Mouse (Mus musculus): ENCODE data around the gene Gm42421. TPM values are rescaled to one million over a fixed set of nuclear protein-coding genes. Genes with fewer than 3 reads are reported as not detected.

Gene Gm42421
- total RNA-seq (2018; cell fraction: chromatin; rRNA removed) = 1 to 10 TPM in 12 of 26 experiments, not detected in 14; 1.4 to 4.3 (median 2.1) TPM
- total RNA-seq (2018; cell fraction: cytosol; rRNA removed) = under 1 TPM in 5 of 26 experiments, not detected in 21; 0.24 to 0.59 (median 0.34) TPM
- 1 to 10 TPM in 10 of 26 experiments, not detected in 16; 1.2 to 3.2 (median 1.6) TPM for total RNA-seq (2018; cell fraction: nucleus; rRNA removed)
- 0.39 TPM in 1 of 3 replicates, not detected in the others for polyA plus RNA-seq (2018)

GRCm38 (mm10) chr5:143927875-143928274 lies at the start of gene Gm42421:
TSS of gene Gm42421 (plus strand) at chr5:143928175.
- H3K27ac ChIP-seq = no peak within 1 kb of the TSS
- WGBS (ENCODE audit: missing documents) = 97% methylated on average over 8 of the region's 8 CpGs
- H3K4me3 ChIP-seq (ENCODE audit: inconsistent target) = no peak within 1 kb of the TSS
- peaks cover 48% of the 10 kb centered on the region; the same call in 1 of the 2 replicates for H3K36me3 ChIP-seq (ENCODE audit: inconsistent target)
- no peaks in the 10 kb centered on the region for H3K79me2 ChIP-seq (ENCODE audit: inconsistent target)

GRCm38 (mm10) chr5:143885274-143885673 lies 42.7 kb upstream of the Gm42421 start:
- no peak overlapping the region for H3K27ac ChIP-seq
- H3K79me2 ChIP-seq (ENCODE audit: inconsistent target) = no peaks in the 10 kb centered on the region
- H3K36me3 ChIP-seq (ENCODE audit: inconsistent target) = peaks cover 97% of the 10 kb centered on the region
- H3K4me3 ChIP-seq (ENCODE audit: inconsistent target) = no peak overlapping the region
- WGBS (ENCODE audit: missing documents) = 100% methylated on average over 3 of the region's 3 CpGs

DNA sequence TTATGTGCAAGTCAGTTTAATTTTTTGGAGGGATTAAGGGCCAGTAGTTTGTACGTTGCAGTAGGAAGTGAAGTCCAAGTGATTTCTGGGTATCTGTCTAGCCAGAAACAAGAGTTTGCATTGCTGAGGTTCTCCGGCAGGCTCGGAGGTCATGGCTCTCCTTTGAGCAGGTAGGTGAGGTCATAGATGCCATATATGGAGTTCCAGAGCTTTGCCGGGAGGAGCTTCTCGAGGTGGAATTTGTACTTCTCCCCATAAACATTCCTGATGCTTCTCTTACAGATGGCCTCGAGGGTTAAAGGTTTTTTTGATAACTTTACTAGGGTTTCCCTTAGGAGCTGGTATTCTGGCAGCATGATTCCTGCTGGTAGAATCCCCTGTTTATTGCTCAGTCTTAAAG lies 37.2 kb upstream of the Gm42421 start:
- H3K36me3 ChIP-seq (ENCODE audit: inconsistent target) = peaks cover 72% of the 10 kb centered on the region
- WGBS (ENCODE audit: missing documents) = 97% methylated on average over 6 of the region's 6 CpGs

GRCm38 (mm10) chr5:143892255-143892886 lies 35.6 kb upstream of the Gm42421 start:
- WGBS (ENCODE audit: missing documents) = 95% methylated on average over 9 of the region's 9 CpGs

More for the DNA sequence above, 37.2 kb upstream of the Gm42421 start:
- H3K4me3 ChIP-seq (ENCODE audit: inconsistent target) = no peak overlapping the region
- H3K79me2 ChIP-seq (ENCODE audit: inconsistent target) = no peaks in the 10 kb centered on the region
- no peak overlapping the region for H3K27ac ChIP-seq

GRCm38 (mm10) chr5:143893396-143893795 lies 34.6 kb upstream of the Gm42421 start:
- no peak overlapping the region for H3K4me3 ChIP-seq (ENCODE audit: inconsistent target)
- 36% methylated on average over 5 of the region's 5 CpGs for WGBS (ENCODE audit: missing documents)
- no peaks in the 10 kb centered on the region for H3K79me2 ChIP-seq (ENCODE audit: inconsistent target)
- H3K36me3 ChIP-seq (ENCODE audit: inconsistent target) = peaks cover 65% of the 10 kb centered on the region
- H3K27ac ChIP-seq = no peak overlapping the region

More at GRCm38 (mm10) chr5:143892255-143892886, 35.6 kb upstream of the Gm42421 start:
- no peaks in the 10 kb centered on the region for H3K79me2 ChIP-seq (ENCODE audit: inconsistent target)
- H3K27ac ChIP-seq = no peak overlapping the region
- peaks cover 64% of the 10 kb centered on the region for H3K36me3 ChIP-seq (ENCODE audit: inconsistent target)
- H3K4me3 ChIP-seq (ENCODE audit: inconsistent target) = no peak overlapping the region

DNA sequence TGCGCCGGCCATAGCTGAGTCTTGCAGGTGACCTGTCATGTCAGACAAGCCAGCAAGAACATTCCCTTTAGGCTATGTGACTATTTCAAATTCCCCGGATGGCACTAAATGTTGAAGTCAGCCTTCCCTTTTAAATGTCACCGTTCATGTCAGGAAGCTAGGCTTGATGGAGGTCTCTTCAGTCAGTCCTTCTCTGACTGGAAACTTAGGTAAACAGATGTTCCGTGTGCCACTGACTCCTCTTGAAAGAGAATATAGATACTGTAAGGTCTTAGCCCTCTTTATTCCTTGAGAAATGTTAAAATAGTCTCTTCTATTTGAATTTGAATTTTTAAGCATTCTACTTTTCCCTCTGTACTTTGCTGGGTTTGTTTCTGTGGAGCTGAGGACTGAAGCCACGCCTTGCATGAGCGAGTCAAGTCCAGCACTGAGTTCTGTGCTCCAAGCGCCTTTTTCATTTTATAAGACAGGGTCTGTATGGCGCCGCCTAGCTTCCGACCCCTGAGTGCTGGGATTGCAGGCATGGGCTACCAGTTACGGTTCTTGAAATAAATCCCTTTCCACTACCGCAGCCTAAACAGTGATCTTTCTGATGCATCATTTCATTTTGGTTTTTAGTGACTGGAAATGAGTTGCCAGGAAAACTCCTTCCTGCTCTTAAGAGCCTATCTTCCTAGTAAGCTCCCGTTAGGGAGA lies 30.2 kb upstream of the Gm42421 start, which contains the start of gene Ankrd61:
Ankrd61 (minus strand) TSS at position 51 of the 696 bp plus-strand sequence.
- 94% methylated on average over 14 of the region's 14 CpGs for WGBS (ENCODE audit: missing documents)
- H3K36me3 ChIP-seq (ENCODE audit: inconsistent target) = peaks cover 59% of the 10 kb centered on the region
- H3K79me2 ChIP-seq (ENCODE audit: inconsistent target) = no peaks in the 10 kb centered on the region

GRCm38 (mm10) chr5:143902111-143902510 lies 25.9 kb upstream of the Gm42421 start:
- Histone ChIP-seq H3K27ac (no peak overlapping the region), H3K79me2 (ENCODE audit: inconsistent target) (peaks cover 5% of the 10 kb centered on the region), H3K4me3 (ENCODE audit: inconsistent target) (no peak overlapping the region), H3K36me3 (ENCODE audit: inconsistent target) (peaks cover 51% of the 10 kb centered on the region)
- WGBS (ENCODE audit: missing documents) = 98% methylated on average over 3 of the region's 3 CpGs

More for the DNA sequence above, 30.2 kb upstream of the Gm42421 start, which contains the start of gene Ankrd61:
- H3K4me3 ChIP-seq (ENCODE audit: inconsistent target) = no peak within 1 kb of the TSS
- no peak within 1 kb of the TSS for H3K27ac ChIP-seq

DNA sequence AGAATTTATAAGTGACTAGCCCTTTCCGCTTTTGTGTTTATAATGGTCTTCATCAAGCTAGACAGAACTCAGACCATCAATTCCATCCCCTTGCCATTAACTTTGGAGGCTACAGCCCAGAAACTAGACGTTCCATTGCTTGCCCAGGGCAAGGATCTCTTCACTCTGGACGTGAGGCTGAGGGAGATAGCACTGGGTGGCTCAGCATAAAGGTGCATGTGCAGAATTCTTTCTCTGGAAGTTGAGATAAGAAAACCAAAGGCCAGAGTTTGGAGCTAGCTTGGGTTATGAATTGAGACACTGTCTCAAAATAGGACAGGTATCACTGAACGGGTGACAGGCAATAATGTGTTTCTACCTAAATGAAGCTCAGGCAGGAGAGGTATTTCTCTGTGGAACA lies 24.2 kb upstream of the Gm42421 start:
- Histone ChIP-seq H3K79me2 (ENCODE audit: inconsistent target) (peaks cover 22% of the 10 kb centered on the region), H3K36me3 (ENCODE audit: inconsistent target) (peaks cover 34% of the 10 kb centered on the region), H3K4me3 (ENCODE audit: inconsistent target) (no peak overlapping the region), H3K27ac (no peak overlapping the region)
- WGBS (ENCODE audit: missing documents) = 98% methylated on average over 4 of the region's 4 CpGs

- H3K27ac ChIP-seq = no peak overlapping the region
- 93% methylated on average over 7 of the region's 8 CpGs for WGBS (ENCODE audit: missing documents)
- peaks cover 22% of the 10 kb centered on the region for H3K36me3 ChIP-seq (ENCODE audit: inconsistent target)
- no peak overlapping the region for H3K4me3 ChIP-seq (ENCODE audit: inconsistent target)
- H3K79me2 ChIP-seq (ENCODE audit: inconsistent target) = peaks cover 38% of the 10 kb centered on the region
These were observed 21.5 kb upstream of the Gm42421 start for GRCm38 (mm10) chr5:143906429-143906828.

DNA sequence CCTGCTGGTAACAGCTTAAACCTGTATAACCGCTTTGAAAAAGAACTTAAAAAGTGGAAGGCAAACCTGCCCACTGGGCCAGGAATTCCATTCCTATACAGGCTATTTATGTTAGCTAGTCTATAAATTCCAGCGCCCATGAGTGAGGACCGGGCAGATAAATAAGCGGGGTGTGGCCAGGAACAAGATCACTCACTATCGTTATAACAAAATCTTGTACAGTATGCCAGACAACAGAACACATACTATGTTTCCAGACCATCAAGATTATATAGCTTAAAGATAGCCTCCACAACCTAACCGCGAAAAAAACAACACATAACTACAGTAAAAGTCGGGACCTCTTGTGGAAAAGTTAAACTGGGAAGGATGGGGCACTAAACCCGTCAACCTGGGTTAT lies 19.0 kb upstream of the Gm42421 start:
- Histone ChIP-seq H3K4me3 (ENCODE audit: inconsistent target) (peak overlapping the region; percentile 87), H3K79me2 (ENCODE audit: inconsistent target) (peaks cover 55% of the 10 kb centered on the region), H3K27ac (peak overlapping the region; percentile 19; the same call in 1 of the 2 replicates), H3K36me3 (ENCODE audit: inconsistent target) (no peaks in the 10 kb centered on the region; the same call in 1 of the 2 replicates)
- 3% methylated on average over 9 of the region's 9 CpGs for WGBS (ENCODE audit: missing documents)

DNA sequence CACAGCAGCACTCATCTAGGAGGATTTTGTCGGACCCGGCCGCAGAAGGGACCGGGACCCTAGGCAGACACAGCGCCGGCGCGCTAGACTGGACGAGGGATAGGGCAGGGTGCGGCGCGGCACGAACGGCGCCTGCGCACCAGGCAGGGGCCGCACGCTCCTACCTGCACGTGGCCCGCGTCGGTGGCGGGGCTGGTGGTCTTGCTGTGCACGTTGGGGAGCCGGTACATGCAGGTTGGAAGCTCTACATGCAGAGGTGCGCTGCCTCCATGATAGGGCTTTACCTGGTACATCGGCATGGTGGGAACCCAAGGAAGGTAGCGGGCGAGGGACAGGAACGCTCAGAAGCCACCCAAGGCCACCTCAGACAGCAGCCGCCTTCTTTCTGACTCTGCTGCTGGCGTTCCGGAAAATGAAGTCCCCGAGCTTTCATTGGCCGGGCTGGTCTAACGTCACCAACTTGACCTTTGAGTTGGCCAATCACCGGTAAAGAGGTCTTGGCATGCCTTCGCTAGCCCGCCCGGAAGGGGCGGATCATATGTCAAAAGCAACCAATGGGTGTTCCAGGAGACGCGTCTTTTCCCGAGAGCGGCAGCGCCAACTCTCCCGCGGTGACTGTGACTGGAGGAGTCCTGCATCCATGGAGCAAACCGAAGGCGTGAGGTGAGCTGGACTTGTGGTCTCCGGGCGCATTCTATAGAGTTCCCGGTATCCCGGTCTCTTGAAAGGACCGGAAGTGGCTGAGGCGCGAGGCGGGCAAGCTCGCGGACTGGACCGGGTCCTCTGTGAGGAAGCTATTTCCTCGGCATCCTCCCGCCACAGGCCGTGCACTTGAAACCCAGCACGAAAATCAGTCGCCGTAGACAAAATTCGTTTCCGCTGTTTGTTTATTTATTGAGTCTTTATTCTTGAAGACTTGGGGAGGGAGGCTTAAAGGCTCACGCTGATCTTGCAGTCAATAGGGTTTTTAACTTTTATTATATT lies 18.3 kb upstream of the Gm42421 start, which contains the start of the genes Aimp2 and Pms2:
Aimp2 (minus strand) TSS at position 431 of the 984 bp plus-strand sequence.
Pms2 (plus strand) TSS at position 548 of the 984 bp plus-strand sequence.
- Histone ChIP-seq H3K36me3 (ENCODE audit: inconsistent target) (no peaks in the 10 kb centered on the region; the same call in 1 of the 2 replicates), H3K79me2 (ENCODE audit: inconsistent target) (peaks cover 55% of the 10 kb centered on the region), H3K27ac (peak within 1 kb of the TSS; percentile 25; the same call in 1 of the 2 replicates), H3K4me3 (ENCODE audit: inconsistent target) (peak within 1 kb of the TSS; percentile 87)
- under 1% methylated on average over 70 of the region's 70 CpGs for WGBS (ENCODE audit: missing documents)

DNA sequence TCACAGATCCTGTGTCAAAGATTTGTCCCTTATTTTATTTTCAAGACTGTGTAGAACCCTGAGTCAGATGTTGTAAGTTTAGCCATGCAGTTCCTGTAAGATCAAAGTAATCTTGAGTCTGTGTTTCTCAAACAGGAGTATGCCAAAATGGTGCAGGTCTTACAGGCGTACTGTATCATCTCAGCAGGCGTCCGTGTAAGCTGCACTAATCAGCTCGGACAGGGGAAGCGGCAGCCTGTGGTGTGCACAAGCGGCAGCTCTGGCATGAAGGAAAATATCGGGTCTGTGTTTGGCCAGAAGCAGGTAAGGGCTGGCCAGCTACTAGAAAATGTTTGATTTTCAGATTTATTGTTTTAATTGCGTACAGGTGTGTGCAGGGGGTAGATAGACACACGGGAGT lies 11.8 kb upstream of the Gm42421 start:
- Histone ChIP-seq H3K79me2 (ENCODE audit: inconsistent target) (peaks cover 19% of the 10 kb centered on the region), H3K4me3 (ENCODE audit: inconsistent target) (no peak overlapping the region), H3K36me3 (ENCODE audit: inconsistent target) (peaks cover 13% of the 10 kb centered on the region; the same call in 1 of the 2 replicates), H3K27ac (no peak overlapping the region)
- 95% methylated on average over 9 of the region's 9 CpGs for WGBS (ENCODE audit: missing documents)

GRCm38 (mm10) chr5:143917418-143917817 lies 10.6 kb upstream of the Gm42421 start:
- Histone ChIP-seq H3K36me3 (ENCODE audit: inconsistent target) (peaks cover 13% of the 10 kb centered on the region; the same call in 1 of the 2 replicates), H3K27ac (no peak overlapping the region)
- 51% methylated on average over 5 of the region's 5 CpGs for whole genome bisulfite sequencing (ENCODE audit: missing documents)

More at GRCm38 (mm10) chr5:143917418-143917817, 10.6 kb upstream of the Gm42421 start:
- Histone ChIP-seq H3K4me3 (ENCODE audit: inconsistent target) (no peak overlapping the region), H3K79me2 (ENCODE audit: inconsistent target) (peaks cover 7% of the 10 kb centered on the region)

Measured in macrophage (primary cell).